Mouse (Mus musculus) forebrain, embryonic 13.5 days (tissue): ENCODE data around the gene Adprhl2. TPM values are rescaled to one million over a fixed set of nuclear protein-coding genes. Genes with fewer than 3 reads are reported as not detected.
A peak's percentile ranks its signal among the peaks of the same experiment; 100 is the strongest.

Experiments used
- ATAC-seq: fragments of 200-750 bp; cut with Nextera tagmentation; 2 replicates; pipeline ENCODE4 v1.8.0; 2017
- H3K27ac ChIP-seq: fragments of 300-500 bp; sonication (generic); 2 replicates; pipeline ENCODE4 v1.5.1; 2015; ENCODE audit warnings: inconsistent platforms, mild to moderate bottlenecking, moderate library complexity
- H3K27me3 ChIP-seq: fragments of 300-500 bp; sonication (generic); 2 replicates; pipeline ENCODE4 v1.6.1; 2015; ENCODE audit warnings: mild to moderate bottlenecking, inconsistent platforms
- H3K36me3 ChIP-seq: fragments of 300-500 bp; sonication (generic); 2 replicates; pipeline ENCODE4 v1.6.1; 2015; ENCODE audit warnings: mild to moderate bottlenecking, inconsistent platforms; ENCODE audit not compliant: poor library complexity, severe bottlenecking
- H3K4me1 ChIP-seq: fragments of 300-500 bp; sonication (generic); 2 replicates; pipeline ENCODE4 v1.6.1; 2015; ENCODE audit warnings: inconsistent platforms
- H3K4me2 ChIP-seq: fragments of 300-500 bp; sonication (generic); 2 replicates; pipeline ENCODE4 v1.6.1; 2015; ENCODE audit warnings: inconsistent platforms, mild to moderate bottlenecking, moderate library complexity
- H3K4me3 ChIP-seq: fragments of 300-500 bp; sonication (generic); 2 replicates; pipeline ENCODE4 v1.5.1; 2015; ENCODE audit warnings: mild to moderate bottlenecking, inconsistent platforms
- H3K9ac ChIP-seq: fragments of 300-500 bp; sonication (generic); 2 replicates; pipeline ENCODE4 v1.6.1; 2015; ENCODE audit warnings: mild to moderate bottlenecking, inconsistent platforms
- H3K9me3 ChIP-seq: fragments of 300-500 bp; sonication (generic); replicated peaks from 2 replicates; pipeline ENCODE4 v1.6.1; 2016; ENCODE audit warnings: inconsistent platforms
- WGBS: fragments of 180-500 bp; shearing (Covaris S2); methylation state at CpG from one replicate; pipeline ENCODE4 v1.1.7; 2015; 5-methylcytosine and 5-hydroxymethylcytosine counted together
- polyA plus RNA-seq: library from polyadenylated mRNA; unstranded; fragments of >200 nt; fragmentation: Nextera tagmentation; extraction: Ambion mirVana; gene quantifications from 2 replicates; pipeline ENCODE4 v1.2.1, GENCODE M21; 2015

Adprhl2 gene
- 70.9 and 81.6 TPM in 2 replicates for polyA plus RNA-seq

DNA sequence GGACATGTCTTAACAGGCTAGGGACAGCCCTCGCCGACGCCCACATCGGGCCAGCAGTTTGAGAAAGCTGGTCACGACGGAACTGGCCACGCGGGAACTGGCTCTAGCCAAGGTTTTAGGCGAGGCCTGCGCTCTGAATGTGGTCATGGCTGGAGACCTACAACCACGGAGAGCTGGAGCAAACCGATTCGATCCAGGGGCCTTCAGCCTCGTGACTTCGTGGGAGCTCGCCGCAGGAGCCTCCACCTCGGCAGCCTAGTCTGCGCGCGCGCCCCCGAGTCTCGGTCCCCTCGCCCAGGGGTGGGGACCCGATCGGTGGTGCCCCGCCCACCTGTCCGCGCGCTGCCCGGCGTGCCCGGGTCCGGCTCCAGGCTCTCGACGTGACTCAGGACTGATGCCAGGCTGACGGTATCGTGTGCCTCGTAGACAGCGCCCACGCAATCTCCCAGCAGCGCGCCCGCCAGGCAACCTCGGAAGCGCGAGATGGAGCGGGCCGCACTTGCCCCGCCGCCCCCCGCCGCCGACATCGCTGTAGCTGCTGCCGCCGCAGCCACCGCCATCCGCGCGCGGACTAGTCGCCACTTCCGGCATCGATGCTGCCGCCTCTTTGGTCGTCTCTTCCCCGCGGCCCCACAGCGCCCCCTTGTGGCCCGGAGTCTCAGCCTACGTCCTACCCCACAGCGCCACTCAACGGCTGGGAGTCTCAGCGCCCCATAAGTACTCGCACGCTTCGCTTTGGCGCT lies at the start of gene Adprhl2:
Gene Adprhl2, minus strand, starts transcription at position 593 of the 743 bp plus-strand sequence.
- Histone ChIP-seq H3K9me3 (no peaks in the 10 kb centered on the region), H3K9ac (peak within 1 kb of the TSS; percentile 89), H3K4me1 (peaks cover 31% of the 10 kb centered on the region), H3K4me2 (peak within 1 kb of the TSS; percentile 90), H3K36me3 (peaks cover 29% of the 10 kb centered on the region), H3K27me3 (peaks cover 26% of the 10 kb centered on the region), H3K4me3 (peak within 1 kb of the TSS; percentile 81), H3K27ac (peak within 1 kb of the TSS; percentile 81)
- ATAC-seq: peak; percentile 88
- WGBS: under 1% methylated on average over 78 of the region's 80 CpGs

- Histone ChIP-seq H3K36me3 (peaks cover 53% of the 10 kb centered on the region), H3K9ac (no peak overlapping the region), H3K4me3 (no peak overlapping the region), H3K4me2 (no peak overlapping the region), H3K27ac (no peak overlapping the region), H3K27me3 (no peaks in the 10 kb centered on the region), H3K4me1 (no peaks in the 10 kb centered on the region), H3K9me3 (no peaks in the 10 kb centered on the region)
- ATAC-seq: no peak
- 100% methylated on average over 1 of the region's 1 CpGs for WGBS
These were observed 38.6 kb upstream of the Adprhl2 start for GRCm38 (mm10) chr4:126360069-126360468.

- Histone ChIP-seq H3K9me3 (no peaks in the 10 kb centered on the region), H3K4me1 (no peaks in the 10 kb centered on the region), H3K4me2 (no peak overlapping the region), H3K4me3 (no peak overlapping the region), H3K27me3 (no peaks in the 10 kb centered on the region), H3K27ac (no peak overlapping the region), H3K9ac (no peak overlapping the region), H3K36me3 (peaks cover 35% of the 10 kb centered on the region)
- WGBS: 87% methylated on average over 4 of the region's 4 CpGs
- ATAC-seq: no peak
These were observed 21.9 kb upstream of the Adprhl2 start for GRCm38 (mm10) chr4:126343451-126343850.

DNA sequence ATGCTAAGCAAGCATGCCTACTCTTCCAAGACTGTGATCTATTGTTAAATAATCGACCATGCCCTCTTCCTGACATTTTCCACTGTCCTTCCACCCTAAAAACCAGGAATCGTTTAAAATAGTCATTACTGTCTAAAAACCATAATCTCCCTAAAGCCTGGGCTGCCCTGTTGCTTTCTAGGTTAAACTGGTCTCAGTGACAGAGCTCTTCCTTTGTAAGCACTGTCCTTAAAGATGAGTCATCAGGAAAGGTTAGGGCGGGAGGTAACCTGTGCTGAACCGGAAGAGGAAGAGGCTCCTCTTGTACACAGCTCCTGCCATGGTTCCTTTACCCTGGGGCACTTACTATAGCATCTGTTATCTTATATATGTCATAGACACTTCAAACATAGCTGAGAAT lies 18.0 kb upstream of the Adprhl2 start:
- Histone ChIP-seq H3K4me3 (no peak overlapping the region), H3K27me3 (no peaks in the 10 kb centered on the region), H3K27ac (no peak overlapping the region), H3K9me3 (no peaks in the 10 kb centered on the region), H3K9ac (no peak overlapping the region), H3K36me3 (peaks cover 11% of the 10 kb centered on the region; the same call in 1 of the 2 replicates), H3K4me2 (no peak overlapping the region), H3K4me1 (no peaks in the 10 kb centered on the region)
- ATAC-seq: no peak
- 73% methylated on average over 4 of the region's 4 CpGs for WGBS

- H3K4me2 ChIP-seq: no peak overlapping the region
- no peaks in the 10 kb centered on the region for H3K9me3 ChIP-seq
- H3K36me3 ChIP-seq: no peaks in the 10 kb centered on the region
- H3K4me3 ChIP-seq: no peak overlapping the region
- no peak overlapping the region for H3K9ac ChIP-seq
- 49% methylated on average over 3 of the region's 3 CpGs for WGBS
- H3K27me3 ChIP-seq: no peaks in the 10 kb centered on the region
- H3K27ac ChIP-seq: no peak overlapping the region
- no peak for ATAC-seq
- H3K4me1 ChIP-seq: no peaks in the 10 kb centered on the region
These were observed 10.9 kb upstream of the Adprhl2 start for GRCm38 (mm10) chr4:126332358-126332757.

- H3K27ac ChIP-seq: no peak overlapping the region
- no peaks in the 10 kb centered on the region for H3K36me3 ChIP-seq
- H3K9me3 ChIP-seq: no peaks in the 10 kb centered on the region
- H3K4me2 ChIP-seq: no peak overlapping the region
- WGBS: 87% methylated on average over 1 of the region's 1 CpGs
- H3K9ac ChIP-seq: no peak overlapping the region
- H3K4me3 ChIP-seq: no peak overlapping the region
- no peak for ATAC-seq
- H3K27me3 ChIP-seq: no peaks in the 10 kb centered on the region
- no peaks in the 10 kb centered on the region for H3K4me1 ChIP-seq
These were observed 10.2 kb upstream of the Adprhl2 start for GRCm38 (mm10) chr4:126331751-126332150.

DNA sequence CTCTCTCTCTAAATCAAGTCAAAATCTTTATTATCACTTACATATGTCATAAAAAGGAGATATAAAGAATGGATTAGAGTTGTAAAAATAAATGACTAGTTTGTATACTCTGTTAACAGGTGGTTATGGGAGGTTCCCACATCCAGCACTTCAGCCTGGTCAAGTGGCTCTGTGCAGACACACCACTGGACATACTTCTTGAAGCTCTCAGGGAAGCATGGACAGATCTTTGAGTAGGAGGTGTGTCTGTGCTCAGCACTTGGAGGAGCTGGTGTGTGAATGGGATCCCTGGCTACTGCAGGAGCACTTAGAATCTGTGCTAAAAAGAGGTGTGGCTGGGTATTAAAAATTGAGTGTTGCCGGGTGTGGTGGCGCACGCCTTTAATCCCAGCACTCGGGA lies 8.8 kb upstream of the Adprhl2 start:
- Histone ChIP-seq H3K4me2 (no peak overlapping the region), H3K9me3 (no peaks in the 10 kb centered on the region), H3K4me3 (no peak overlapping the region), H3K27me3 (peaks cover 6% of the 10 kb centered on the region; the same call in 1 of the 2 replicates), H3K36me3 (no peaks in the 10 kb centered on the region), H3K27ac (no peak overlapping the region), H3K9ac (no peak overlapping the region), H3K4me1 (peaks cover 4% of the 10 kb centered on the region)
- 95% methylated on average over 4 of the region's 4 CpGs for WGBS
- no peak for ATAC-seq

GRCm38 (mm10) chr4:126326036-126326435 lies 4.5 kb upstream of the Adprhl2 start:
- Histone ChIP-seq H3K4me3 (no peak overlapping the region), H3K9ac (no peak overlapping the region), H3K27me3 (peaks cover 26% of the 10 kb centered on the region), H3K4me2 (no peak overlapping the region), H3K9me3 (no peaks in the 10 kb centered on the region), H3K36me3 (no peaks in the 10 kb centered on the region), H3K27ac (no peak overlapping the region), H3K4me1 (peaks cover 16% of the 10 kb centered on the region)
- WGBS: 26% methylated on average over 6 of the region's 6 CpGs
- ATAC-seq: no peak

DNA sequence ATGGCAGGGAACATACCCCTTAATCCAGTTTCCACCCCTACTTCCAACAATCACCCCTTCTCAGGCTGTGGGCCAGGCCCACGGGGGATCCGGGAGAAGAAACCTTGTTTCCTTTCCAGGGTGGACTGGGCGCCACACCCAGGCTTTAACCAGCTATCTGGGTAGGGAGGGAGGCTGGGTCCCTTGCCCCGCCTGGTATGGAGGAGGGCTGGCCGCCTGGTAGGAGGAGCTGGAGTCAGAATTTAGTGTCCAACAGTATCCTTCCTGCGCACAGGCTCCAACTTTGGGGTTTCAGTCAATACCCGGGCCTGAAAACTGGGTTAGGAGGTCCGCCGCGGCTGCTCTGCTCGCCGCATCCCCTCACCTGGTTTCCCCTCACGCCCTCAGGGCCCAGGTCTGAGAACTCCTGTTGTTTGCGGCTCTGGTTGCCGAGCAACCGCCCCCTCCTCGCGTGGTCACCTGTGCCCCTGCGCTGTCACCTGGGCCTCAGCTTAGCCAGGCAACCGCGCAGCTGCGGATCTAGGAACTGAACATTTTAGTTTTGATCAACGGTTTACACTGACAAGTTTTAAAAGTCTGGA lies 3.9 kb upstream of the Adprhl2 start, which contains the start of gene Tekt2:
Gene Tekt2, minus strand, starts transcription at position 408 of the 581 bp plus-strand sequence.
- Histone ChIP-seq H3K27me3 (peaks cover 26% of the 10 kb centered on the region), H3K9ac (peak within 1 kb of the TSS; percentile 37; the same call in 1 of the 2 replicates), H3K27ac (peak within 1 kb of the TSS; percentile 10; the same call in 1 of the 2 replicates), H3K9me3 (no peaks in the 10 kb centered on the region), H3K36me3 (no peaks in the 10 kb centered on the region), H3K4me3 (no peak within 1 kb of the TSS; the same call in none of the 2 replicates), H3K4me1 (peaks cover 23% of the 10 kb centered on the region), H3K4me2 (peak within 1 kb of the TSS; percentile 38)
- 10% methylated on average over 23 of the region's 23 CpGs for WGBS
- ATAC-seq: no peak

DNA sequence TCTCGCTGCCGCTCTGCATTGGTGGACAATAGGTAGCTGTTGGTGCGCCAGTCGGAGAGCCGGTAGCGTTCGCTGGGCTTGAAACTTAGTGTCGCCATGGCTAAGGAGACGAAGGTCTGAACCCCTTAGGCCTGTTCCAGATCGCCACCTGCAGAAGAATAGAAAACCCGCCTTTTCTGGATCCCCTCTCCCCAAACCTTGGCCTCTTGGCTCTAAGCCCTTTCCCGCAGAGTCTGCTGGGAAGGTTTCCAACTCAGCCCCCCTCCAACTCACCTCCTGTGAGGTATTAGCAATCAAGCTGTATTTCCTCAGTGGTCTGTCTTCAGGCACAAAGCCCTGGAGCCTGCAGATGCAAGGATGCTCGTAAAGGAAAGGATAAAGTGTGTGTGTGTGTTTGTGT lies 3.4 kb upstream of the Adprhl2 start:
- peaks cover 28% of the 10 kb centered on the region for H3K4me1 ChIP-seq
- H3K27me3 ChIP-seq: peaks cover 26% of the 10 kb centered on the region
- 15% methylated on average over 13 of the region's 13 CpGs for WGBS
- H3K27ac ChIP-seq: 0 out of 2 replicates have a peak overlapping the region, but pooled peaks have one; percentile 10
- no peak for ATAC-seq
- peak overlapping the region; percentile 37; the same call in 1 of the 2 replicates for H3K9ac ChIP-seq
- H3K4me2 ChIP-seq: peak overlapping the region; percentile 38
- no peaks in the 10 kb centered on the region for H3K36me3 ChIP-seq
- H3K4me3 ChIP-seq: no peak overlapping the region; the same call in 1 of the 2 replicates
- no peaks in the 10 kb centered on the region for H3K9me3 ChIP-seq

- WGBS: 95% methylated on average over 13 of the region's 13 CpGs
- peaks cover 15% of the 10 kb centered on the region for H3K36me3 ChIP-seq
These were observed 1.1 kb upstream of the Adprhl2 start for GRCm38 (mm10) chr4:126322646-126323045.

GRCm38 (mm10) chr4:126321854-126322511 lies 480 bp upstream of the Adprhl2 start:
- WGBS: 53% methylated on average over 28 of the region's 28 CpGs
- peaks cover 26% of the 10 kb centered on the region for H3K27me3 ChIP-seq
- peaks cover 31% of the 10 kb centered on the region for H3K4me1 ChIP-seq
- H3K9me3 ChIP-seq: no peaks in the 10 kb centered on the region
- H3K9ac ChIP-seq: peak overlapping the region; percentile 89; the same call in 1 of the 2 replicates
- ATAC-seq: peak; percentile 46
- H3K4me2 ChIP-seq: peak overlapping the region; percentile 90
- peak overlapping the region; percentile 81 for H3K4me3 ChIP-seq
- peaks cover 22% of the 10 kb centered on the region for H3K36me3 ChIP-seq
- peak overlapping the region; percentile 81; the same call in 1 of the 2 replicates for H3K27ac ChIP-seq

More at GRCm38 (mm10) chr4:126322646-126323045, 1.1 kb upstream of the Adprhl2 start:
- peaks cover 31% of the 10 kb centered on the region for H3K4me1 ChIP-seq
- H3K4me3 ChIP-seq: no peak overlapping the region
- H3K27ac ChIP-seq: no peak overlapping the region
- peaks cover 26% of the 10 kb centered on the region for H3K27me3 ChIP-seq
- no peaks in the 10 kb centered on the region for H3K9me3 ChIP-seq
- no peak for ATAC-seq
- H3K9ac ChIP-seq: no peak overlapping the region
- no peak overlapping the region for H3K4me2 ChIP-seq
